Mouse (Mus musculus): ENCODE measurements at regions not wholly inside any gene's neighbourhood (a gene's known extent, or its start where the extent isn't known, plus 50 kb on each side); places are given as distances from the start of the nearest gene placed in this dataset.

GRCm38 (mm10) chr5:51766111-51766510 is 198.6 kb upstream of the Ppargc1a start:
- no peak for TF ChIP-seq POLR2A (IDR thresholded peaks at IDR 0.05; ENCODE audit: low read depth, low read length)
- no peak for TF ChIP-seq CTCF (IDR thresholded peaks at IDR 0.05; ENCODE audit: extremely low read depth, insufficient read depth, insufficient read length, insufficient replicate concordance)
